Comparison of ENCODE assay signal across 22 mouse cellular contexts in genomic region chr9:40177017-40177416, GRCm38 (mm10). TPM values are rescaled to one million over a fixed set of nuclear protein-coding genes. Genes with fewer than 3 reads are reported as not detected.
"Had no signal": no experiment of that assay in that cellular context is flagged by ENCODE, and none has a peak within 500 bp of the region (broad histone marks: within the 10 kb centered on the region; RNA-seq: fewer than 3 reads in every experiment).

No protein-coding gene starts in this region.

- ATAC-seq: lung, postnatal 0 days; midbrain, embryonic 13.5 days; midbrain, embryonic 15.5 days had no signal

- H3K36me3 ChIP-seq: lung, embryonic 15.5 days; midbrain, embryonic 13.5 days; midbrain, embryonic 15.5 days; neural tube, embryonic 12.5 days; stomach, embryonic 15.5 days had no signal

- H3K9me3 ChIP-seq: lung, embryonic 15.5 days; megakaryocyte, embryonic 14.5 days; midbrain, embryonic 13.5 days; midbrain, embryonic 15.5 days; neural tube, embryonic 12.5 days; stomach, embryonic 15.5 days had no signal

- H3K9ac ChIP-seq: lung, embryonic 15.5 days; midbrain, embryonic 13.5 days; midbrain, embryonic 15.5 days; neural tube, embryonic 12.5 days; stomach, embryonic 15.5 days had no signal

- H3K4me1 ChIP-seq: lung, embryonic 15.5 days; megakaryocyte, embryonic 14.5 days; midbrain, embryonic 13.5 days; midbrain, embryonic 15.5 days; neural tube, embryonic 12.5 days; stomach, embryonic 15.5 days had no signal

- DNase-seq: lung, adult 2 months; lung, postnatal 14 days; lung, postnatal 36 days; right cerebral cortex, postnatal 14 days; thymus, adult 2 months; thymus, postnatal 25 days; thymus, postnatal 4 days had no signal

- H3K4me3 ChIP-seq: lung, embryonic 15.5 days; megakaryocyte, embryonic 14.5 days; midbrain, embryonic 13.5 days; midbrain, embryonic 15.5 days; neural tube, embryonic 12.5 days; stomach, embryonic 15.5 days had no signal

- H3K4me2 ChIP-seq: lung, embryonic 15.5 days; midbrain, embryonic 11.5 days; midbrain, embryonic 13.5 days; midbrain, embryonic 15.5 days; neural tube, embryonic 12.5 days; stomach, embryonic 15.5 days had no signal

- H3K27me3 ChIP-seq: lung, embryonic 15.5 days; megakaryocyte, embryonic 14.5 days; midbrain, embryonic 13.5 days; midbrain, embryonic 15.5 days; neural tube, embryonic 12.5 days; stomach, embryonic 15.5 days had no signal

- H3K27ac ChIP-seq: lung, embryonic 15.5 days; macrophage; midbrain, embryonic 13.5 days; midbrain, embryonic 15.5 days; neural tube, embryonic 12.5 days; stomach, embryonic 15.5 days; stomach, postnatal 0 days had no signal

RNA-seq across cellular contexts. Expression of gene Olfr986, which starts 3.7 kb away (rescaled TPM):
- polyA plus RNA-seq: lung, adult 2 months; lung, embryonic 15.5 days; lung, postnatal 0 days; macrophage; midbrain, embryonic 11.5 days; midbrain, postnatal 0 days; neural tube, embryonic 12.5 days; neural tube, embryonic 14.5 days; spleen, adult 2 months; stomach, embryonic 15.5 days; stomach, postnatal 0 days; testis, adult 2 months; thymus, adult 2 months; urinary bladder, adult 2 months had no signal

RNA-seq across cellular contexts. Expression of gene Tmem225, which starts 29.1 kb away (rescaled TPM):
- polyA plus RNA-seq: lung, adult 2 months; lung, embryonic 15.5 days; lung, postnatal 0 days; macrophage; midbrain, embryonic 11.5 days; midbrain, embryonic 13.5 days; midbrain, embryonic 15.5 days; midbrain, postnatal 0 days; neural tube, embryonic 12.5 days; neural tube, embryonic 14.5 days; spleen, adult 2 months; stomach, embryonic 15.5 days; stomach, postnatal 0 days; thymus, adult 2 months; urinary bladder, adult 2 months had no signal

RNA-seq across cellular contexts. Expression of gene Olfr985, which starts 47.0 kb away (rescaled TPM):
- polyA plus RNA-seq: lung, adult 2 months; lung, embryonic 15.5 days; lung, postnatal 0 days; macrophage; midbrain, embryonic 11.5 days; midbrain, embryonic 13.5 days; midbrain, embryonic 15.5 days; midbrain, postnatal 0 days; neural tube, embryonic 12.5 days; neural tube, embryonic 14.5 days; spleen, adult 2 months; stomach, embryonic 15.5 days; stomach, postnatal 0 days; testis, adult 2 months; thymus, adult 2 months; urinary bladder, adult 2 months had no signal
